Mouse (Mus musculus): ENCODE measurements around the gene Chrm4.

The Chrm4 gene

DNA sequence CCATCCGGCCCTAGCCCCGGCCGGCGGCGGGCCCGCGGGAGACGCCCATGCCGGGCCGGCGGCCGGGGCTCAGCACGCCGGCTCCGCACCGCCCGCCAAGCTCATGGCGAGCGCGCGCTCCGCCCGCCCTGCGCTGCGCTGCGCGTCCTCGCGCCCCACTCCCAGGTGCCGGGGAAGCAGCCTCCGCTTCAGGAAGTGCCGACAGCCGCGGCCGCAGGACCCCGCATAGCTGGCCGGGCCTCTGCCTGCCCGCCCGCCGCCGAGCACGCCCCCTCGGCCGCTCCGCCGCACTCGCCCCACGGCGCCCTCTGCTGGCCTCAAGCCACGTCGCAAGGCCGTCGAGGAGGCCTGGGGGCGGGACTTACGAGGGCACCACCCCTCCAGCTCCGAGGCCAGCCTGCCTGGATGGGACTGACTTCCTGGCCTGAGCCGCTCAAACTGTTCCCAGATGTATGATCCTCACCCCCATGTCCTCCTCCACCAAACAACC lies 36.4 kb downstream of the Chrm4 start:
- peak; percentile 93 for DNase-seq (ENCODE audit: low spot score)

GRCm38 (mm10) chr2:91964610-91965204 lies 37.7 kb downstream of the Chrm4 start:
- DNase-seq (ENCODE audit: low spot score) = no peak

- DNase-seq (ENCODE audit: low spot score) = no peak
Observed at GRCm38 (mm10) chr2:91965417-91965816, 38.4 kb downstream of the Chrm4 start.

DNA sequence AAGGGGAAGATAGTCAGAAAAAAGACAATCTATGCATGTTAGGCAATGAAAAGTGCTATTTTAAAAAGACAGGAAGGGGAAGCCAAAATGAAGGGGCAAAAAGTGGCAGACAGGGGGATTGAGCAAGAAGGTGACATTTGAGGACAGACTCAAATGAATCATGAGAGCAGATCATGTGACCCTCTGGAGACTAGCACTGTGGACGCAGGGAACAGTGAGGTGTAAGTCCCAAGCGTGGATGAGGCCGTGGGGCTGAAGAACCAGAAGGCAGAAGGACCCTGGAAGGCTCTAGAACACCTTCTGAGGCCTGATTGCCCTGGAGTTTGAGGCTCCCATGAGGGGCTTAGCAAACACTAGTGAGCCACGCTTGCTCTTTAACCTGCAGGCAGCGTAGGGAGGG lies 39.3 kb downstream of the Chrm4 start:
- DNase-seq (ENCODE audit: low spot score) = no peak

- no peak for DNase-seq (ENCODE audit: low spot score)
Observed at GRCm38 (mm10) chr2:91967962-91968361, 40.9 kb downstream of the Chrm4 start.

DNA sequence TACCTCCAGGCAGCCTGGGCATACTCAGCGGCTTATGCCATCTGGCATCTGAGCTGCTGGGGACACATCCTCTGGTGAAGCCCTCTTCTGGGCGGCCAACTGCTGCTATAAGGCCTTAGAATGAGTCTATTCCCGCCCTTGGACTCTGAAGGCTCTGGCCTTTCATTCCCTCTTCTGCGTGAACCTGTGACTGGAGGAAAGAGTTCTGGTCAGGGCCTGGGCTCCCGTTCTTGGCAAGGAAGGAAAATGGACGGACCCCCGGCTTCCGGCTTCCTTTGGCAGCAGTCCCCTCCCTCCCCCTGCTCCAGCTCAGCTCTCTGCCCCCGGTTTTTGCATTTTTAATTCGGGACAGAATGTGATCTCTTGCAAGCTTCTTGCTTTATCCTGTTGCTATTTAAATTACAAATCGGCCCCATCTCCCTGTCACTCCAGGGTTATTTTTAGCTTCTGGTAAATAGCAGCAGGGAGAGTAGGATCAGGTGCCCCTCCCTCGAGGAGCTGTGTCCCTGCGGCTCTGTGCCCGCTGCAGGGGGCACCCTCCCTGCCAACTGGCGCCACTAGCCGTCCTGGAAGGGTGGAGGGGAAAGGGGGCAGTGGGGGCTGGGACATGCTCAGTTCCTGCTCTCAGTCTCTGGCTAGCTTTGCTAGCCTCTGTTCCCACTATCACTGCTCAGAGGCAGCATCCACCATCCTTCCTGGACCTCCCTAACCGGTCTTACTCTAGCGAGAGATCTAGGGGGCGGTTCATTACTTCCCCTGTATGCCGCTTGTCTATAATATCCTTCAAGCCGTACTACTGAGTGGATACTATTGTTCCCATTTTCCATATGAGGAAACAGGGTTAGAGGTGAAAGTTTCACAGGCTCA lies 44.4 kb downstream of the Chrm4 start:
- no peak for DNase-seq (ENCODE audit: low spot score)

- no peak for DNase-seq (ENCODE audit: low spot score)
Observed at GRCm38 (mm10) chr2:91972121-91972566, 45.1 kb downstream of the Chrm4 start.

DNA sequence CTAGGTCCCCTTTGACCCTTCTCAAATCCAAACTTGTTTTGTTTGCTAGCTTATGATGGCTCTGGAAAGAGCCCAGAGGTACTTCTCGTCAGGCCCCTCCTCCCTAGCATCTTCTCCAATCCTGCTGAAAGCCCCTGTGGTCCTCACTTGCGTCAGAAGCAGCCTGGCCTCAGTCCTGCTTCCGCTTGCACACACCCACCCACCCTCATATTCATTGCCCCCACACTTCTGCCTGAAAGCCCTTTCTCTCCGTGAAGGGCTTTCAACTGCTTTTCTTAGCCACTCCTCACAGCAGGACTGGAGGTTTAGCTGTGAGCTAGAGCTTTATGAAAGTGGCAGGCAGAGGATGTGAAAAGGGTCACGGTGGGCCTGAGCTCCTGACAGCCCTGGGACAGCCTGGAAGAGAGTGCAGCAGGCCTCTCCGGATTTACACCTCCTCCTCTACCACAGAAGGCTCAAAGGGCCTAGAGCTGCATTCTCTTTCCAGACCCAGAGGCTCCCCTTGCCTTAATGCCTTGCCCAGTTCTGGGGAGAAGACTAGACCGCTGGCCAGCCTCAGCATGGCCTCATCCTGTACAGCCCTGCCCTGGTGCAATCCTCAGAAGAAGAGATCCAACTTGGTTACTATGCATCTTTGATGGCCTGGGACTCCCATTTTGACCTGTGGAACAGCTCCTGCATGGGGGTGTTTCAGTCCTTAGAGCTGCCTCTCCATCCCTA lies 46.5 kb downstream of the Chrm4 start:
- no peak for DNase-seq (ENCODE audit: low spot score)

DNA sequence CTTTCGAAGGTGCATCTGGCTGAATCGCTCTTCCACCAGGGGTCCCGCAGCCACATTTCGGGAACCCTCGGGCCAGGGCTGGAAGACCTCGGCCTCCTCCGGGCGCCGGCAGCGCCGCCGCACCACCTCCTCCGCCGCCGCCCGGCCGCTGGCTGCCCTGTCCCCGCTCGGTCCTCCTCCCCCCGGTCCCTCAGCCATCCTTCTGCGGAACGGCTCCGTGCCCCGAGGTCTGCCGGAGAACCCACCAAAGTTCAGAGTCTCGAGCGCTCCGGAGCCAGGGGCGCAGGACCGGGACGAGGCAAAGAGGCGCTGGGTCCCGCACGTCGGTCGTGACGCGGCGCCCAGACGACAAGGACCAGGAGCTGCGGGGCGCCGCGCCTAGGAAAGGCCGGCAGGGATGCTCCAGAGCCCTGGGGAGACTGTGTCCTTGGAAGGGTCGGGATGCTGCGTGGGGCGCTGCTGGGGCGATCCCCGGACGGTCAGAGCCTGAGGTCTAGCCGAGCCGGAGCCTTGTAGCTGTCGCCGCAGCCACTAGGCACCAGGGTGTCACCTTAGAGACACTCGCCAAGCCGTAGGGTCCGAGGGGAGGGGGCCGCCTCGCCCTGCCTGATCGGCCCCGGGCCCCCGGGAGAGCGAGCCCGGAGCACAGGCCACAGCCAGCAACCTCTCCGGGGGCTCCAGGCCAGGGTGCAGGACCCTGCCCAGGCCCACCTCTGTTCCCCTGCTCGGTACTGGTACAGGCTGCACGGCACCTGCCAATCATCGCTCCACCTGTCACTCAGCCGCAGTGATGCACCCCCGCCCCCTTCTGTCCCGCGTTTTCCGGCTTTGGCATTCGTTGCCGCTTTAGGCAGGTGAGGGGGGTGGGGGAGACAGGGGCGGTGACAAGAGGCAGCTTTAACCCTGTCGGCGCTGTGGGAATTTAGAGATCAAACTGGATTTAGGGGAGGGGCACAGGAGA lies 48.8 kb downstream of the Chrm4 start, which contains the start of gene Dgkz:
TSS of gene Dgkz (minus strand) at position 284 of the 961 bp plus-strand sequence.
- no peak for DNase-seq (ENCODE audit: low spot score)

- no peak for DNase-seq (ENCODE audit: low spot score)
Observed at GRCm38 (mm10) chr2:91977960-91978359, 50.9 kb downstream of the Chrm4 start.
